Mouse (Mus musculus): ENCODE results near the gene Mov10. TPM values are rescaled to one million over a fixed set of nuclear protein-coding genes. Genes with fewer than 3 reads are reported as not detected.
"Not testable (repeated sequence)": the region's sequence is repeated elsewhere in the genome, so short reads cannot be mapped to it uniquely, and the experiment has no call there.

The Mov10 gene
- total RNA-seq, 4 experiments from 2014 or later, result 11.0 to 12.6 (median 11.9) TPM

GRCm38 (mm10) chr3:104782061-104782681, 36.2 kb downstream of the Mov10 start:
- no peak for DNase-seq (ENCODE audit: low spot score in 2 of 2)

DNA sequence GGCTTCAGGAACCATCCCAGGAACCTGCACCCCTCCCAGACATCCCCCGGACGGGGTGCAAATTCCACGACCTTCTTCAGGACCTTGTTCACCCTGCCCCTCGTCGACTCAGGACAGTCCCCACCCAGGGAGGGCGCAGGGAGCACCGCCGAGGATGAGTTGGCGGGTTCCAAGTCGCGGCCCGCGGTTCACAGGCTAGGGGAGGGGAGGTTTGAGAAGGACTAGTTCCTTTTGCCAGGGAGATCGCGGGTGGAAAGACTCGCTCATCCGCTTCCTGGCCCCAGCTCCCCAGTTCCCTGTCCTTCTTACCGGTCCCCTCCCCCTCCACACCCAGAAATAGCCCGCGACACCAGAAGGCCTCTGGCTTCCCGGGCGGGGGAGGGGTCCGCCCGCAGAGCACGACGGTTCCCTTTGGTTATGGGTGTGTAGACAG, 36.9 kb downstream of the Mov10 start, which contains the start of gene Fam19a3:
Gene Fam19a3, minus strand, starts transcription at position 370 of the 433 bp plus-strand sequence.
- DNase-seq (ENCODE audit: low spot score in 2 of 2), result no peak

DNA sequence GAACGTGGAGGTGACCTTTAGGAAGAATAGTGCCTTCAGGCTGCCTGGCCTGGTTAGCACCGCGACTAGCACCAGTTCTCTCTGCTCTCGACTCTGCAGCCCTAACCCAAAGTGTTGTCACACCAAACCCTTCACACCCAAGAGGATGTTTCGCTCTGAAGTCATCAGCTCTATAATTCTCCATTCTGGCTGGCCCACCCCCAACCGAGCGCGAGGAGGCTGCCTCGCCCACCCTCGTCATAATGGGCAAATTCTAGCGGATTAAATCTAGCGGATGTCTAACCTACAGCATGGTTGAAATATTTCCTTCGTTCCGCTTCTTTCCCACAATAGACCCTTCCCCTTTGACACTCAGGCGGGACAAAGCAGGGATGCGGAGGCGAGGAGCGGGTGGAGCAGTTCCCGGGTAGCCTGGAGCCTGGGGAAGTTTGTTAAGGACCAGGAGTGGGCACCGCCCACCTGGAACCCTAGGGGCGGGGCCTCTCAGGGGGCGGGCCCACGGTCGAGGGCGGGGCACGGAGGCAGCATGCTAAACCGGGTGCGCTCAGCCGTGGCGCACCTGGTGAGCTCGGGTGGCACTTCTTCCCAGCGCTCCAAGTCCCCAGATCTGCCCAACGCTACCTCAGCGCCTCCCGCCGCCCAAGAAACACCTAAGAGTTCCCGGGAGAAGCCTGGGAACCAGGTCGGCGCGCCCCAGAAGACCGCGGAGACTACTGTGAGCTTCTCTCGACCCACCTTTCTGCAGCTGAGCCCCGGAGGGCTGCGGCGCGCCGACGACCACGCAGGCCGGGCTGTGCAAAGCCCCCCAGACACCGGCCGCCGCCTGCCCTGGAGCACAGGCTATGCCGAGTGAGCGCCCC, 37.6 kb downstream of the Mov10 start, which contains the start of gene Ppm1j:
Gene Ppm1j, plus strand, starts transcription at position 496 of the 860 bp plus-strand sequence.
- DNase-seq (ENCODE audit: low spot score in 2 of 2), result no peak

DNA sequence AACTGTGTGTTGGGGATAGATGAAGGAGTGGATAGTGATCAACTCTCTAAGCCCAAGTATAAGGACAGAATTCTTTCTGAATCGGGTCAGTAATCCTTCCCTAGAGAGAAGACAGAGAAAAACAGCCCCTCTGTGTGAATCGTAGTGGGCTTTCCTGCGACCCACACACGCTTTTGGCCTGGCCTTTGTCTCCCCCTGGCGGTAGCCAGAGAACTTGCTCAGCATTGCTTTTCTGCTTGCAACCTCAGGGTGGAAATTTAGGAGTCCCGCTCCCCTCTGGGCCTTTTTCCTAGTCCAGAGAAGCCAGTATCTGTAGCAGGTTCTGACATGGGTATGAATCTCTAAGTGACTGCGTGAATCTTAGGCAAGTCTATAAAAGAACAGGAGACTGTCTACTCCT, 38.4 kb downstream of the Mov10 start:
- DNase-seq (ENCODE audit: low spot score in 2 of 2), result no peak

DNA sequence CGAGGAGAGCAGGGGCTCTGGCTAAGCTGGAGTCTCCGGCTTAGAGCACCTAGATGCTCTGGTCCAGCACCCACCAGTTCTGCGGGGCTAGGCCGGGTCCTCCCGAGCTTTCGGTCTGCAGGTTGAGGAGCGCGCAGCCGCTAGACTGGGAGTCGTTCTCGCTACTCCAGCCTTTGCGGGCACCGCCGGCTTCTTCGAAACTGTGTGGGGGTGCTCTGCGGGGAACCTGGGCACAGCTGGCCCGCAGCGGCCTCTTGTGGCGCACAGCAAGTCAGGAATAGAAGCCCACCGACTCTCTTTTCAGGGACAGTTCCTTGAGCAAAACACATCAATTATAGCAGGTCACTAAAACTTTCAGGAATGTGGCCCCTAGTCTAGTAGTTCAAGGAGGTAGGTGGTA, 41.0 kb downstream of the Mov10 start:
- no peak for DNase-seq (ENCODE audit: low spot score in 2 of 2)

DNA sequence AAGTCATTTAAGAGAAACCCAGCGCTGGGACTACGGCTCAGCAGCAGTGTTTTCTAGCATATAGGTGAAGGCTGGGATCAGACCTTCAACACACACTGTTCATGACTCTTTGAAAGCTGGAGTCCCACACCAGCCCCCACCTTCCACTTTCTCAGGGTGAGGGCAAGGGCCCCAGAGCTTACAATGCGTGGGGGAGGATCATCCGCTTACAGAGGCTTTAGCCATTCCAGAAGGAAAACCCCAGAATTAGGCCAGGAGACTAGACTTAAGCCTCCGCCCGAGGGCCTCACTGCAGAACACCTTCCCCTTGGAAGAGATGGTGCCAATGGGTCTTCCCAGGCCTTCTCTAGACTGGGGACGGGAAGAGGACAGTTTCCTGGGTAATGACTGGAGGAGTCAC, 45.1 kb downstream of the Mov10 start:
- DNase-seq (ENCODE audit: low spot score in 2 of 2), result no peak

- DNase-seq (ENCODE audit: low spot score in 2 of 2), result no peak
Measured at GRCm38 (mm10) chr3:104771460-104771859, 46.9 kb downstream of the Mov10 start.

- DNase-seq (ENCODE audit: low spot score in 2 of 2), result no peak
Measured at GRCm38 (mm10) chr3:104770918-104771317, 47.4 kb downstream of the Mov10 start.

DNA sequence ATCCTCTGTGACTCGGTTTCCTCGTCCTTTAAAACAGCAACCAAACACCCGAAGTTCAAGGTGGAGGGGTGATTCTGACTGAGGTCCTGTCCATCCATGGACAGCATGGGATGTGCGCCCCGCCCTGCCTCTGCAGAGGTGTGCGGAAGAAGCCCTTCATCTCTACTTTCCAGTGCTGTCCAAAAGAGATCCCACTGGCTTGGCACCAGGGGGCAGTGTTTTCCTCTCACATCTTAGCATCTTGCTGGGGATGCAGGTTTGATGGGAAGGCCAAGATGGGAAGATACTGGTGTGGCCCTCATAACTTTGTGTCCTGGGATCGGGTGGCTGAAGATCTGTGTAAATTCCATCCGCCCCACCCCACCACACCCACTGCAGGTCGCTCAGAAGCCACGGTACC, 48.3 kb downstream of the Mov10 start:
- no peak for DNase-seq (ENCODE audit: low spot score in 2 of 2)

DNA sequence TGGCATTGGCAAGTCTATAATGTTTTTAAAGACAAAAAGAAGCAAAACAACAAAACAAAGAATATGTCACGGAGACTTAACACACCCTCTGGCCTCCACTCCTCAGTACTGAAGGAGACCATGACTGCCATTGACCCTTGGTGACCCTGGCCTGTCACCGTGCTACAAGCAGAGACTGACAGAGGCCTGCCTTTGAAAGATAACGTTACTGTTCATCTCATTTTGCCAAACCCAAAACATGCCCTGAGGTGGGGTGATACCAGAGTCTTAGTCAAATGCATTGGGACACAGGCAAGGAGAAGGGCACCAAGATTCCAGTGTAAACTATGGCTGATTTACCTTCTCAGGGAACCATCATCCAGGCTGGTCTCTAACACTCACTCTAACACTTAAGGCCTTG, 49.2 kb downstream of the Mov10 start:
- DNase-seq (ENCODE audit: low spot score in 2 of 2), result no peak

DNA sequence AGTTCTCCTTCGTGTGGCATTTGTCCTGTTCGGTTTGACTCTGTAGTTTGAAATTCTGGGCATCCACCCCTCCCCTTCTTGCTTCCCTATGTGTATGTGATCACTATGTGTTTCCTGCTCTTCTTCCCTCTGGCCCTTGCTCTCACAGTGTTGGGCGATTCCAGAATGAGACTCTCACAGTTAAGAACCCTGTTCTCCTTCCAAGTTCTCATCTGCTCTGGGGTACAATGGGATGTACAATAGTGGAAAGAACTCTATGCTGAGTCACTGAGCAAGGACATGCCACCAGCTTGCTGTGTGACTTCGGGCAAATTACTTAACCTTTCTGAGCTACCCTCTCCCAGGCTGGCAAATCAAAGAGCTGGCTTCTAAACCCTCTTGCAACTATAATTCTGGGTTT, 50.6 kb downstream of the Mov10 start:
- DNase-seq (ENCODE audit: low spot score in 2 of 2), result no peak

GRCm38 (mm10) chr3:104767141-104767540, 51.2 kb downstream of the Mov10 start:
- no peak for DNase-seq (ENCODE audit: low spot score in 2 of 2)

DNA sequence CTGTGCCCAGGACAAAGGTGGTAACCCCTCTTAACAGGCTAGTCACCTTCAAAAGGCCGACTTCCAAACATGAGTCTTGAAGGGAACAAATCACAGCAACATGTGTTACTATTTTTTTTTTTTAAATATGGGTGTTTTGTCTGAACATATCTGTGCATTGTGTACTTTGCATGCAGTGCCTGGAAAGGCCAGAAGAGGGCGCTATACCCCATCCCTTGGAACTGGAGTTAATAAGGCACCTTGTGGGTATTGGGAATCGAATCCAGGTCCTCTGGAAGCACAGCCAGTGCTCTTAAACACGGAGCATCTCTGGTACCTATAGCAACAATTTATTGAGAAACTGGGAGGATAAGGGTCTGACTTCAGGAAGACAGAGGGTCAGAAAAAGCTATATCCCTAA, 53.3 kb downstream of the Mov10 start:
- no peak for DNase-seq (ENCODE audit: low spot score in 2 of 2)

- DNase-seq (ENCODE audit: low spot score in 2 of 2), result not testable (repeated sequence)
Measured at GRCm38 (mm10) chr3:104762103-104762863, 56.1 kb downstream of the Mov10 start.

- no peak for DNase-seq (ENCODE audit: low spot score in 2 of 2)
Measured at GRCm38 (mm10) chr3:104758869-104759268, 59.5 kb downstream of the Mov10 start.

DNA sequence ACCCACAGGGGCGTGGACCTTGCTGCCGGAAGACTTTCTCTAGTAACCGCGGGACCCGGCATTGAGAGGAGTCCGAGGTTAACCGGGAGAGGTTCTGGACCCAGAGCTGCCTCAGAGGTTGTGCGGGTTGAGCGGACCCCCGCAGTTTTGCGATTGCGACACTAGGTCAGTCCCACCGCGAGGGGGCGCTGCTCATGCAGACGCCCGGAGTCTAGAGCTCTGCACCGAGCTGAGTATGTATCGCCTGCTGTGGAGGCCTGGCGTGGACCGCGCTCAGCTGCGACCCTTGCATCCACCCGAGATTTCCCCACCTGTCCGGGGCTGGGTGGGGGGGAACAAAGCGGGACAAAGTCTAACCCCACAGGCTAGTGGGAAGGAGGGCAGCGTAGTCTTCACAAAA, 60.0 kb downstream of the Mov10 start:
- DNase-seq (ENCODE audit: low spot score in 2 of 2), result peak in 1 of 2 experiments; percentile 59

DNA sequence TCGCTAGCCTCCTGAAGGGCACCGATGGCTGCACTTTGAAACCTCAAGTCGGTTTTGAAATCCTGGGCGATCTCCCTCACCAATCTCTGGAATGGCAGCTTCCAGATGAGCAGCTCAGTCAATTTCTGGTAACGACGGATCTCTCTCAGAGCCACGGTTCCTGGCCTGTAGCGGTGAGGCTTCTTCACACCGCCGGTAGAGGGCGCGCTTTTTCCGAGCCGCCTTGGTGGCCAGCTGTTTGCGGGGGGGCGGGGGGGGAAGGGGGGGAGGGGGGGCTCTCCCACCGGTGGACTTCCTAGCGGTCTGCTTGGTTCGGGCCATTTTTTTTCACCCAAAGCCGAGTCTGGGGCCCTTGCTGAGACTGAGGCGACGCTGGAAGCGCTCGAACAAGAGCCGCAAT, 65.5 kb downstream of the Mov10 start:
- not testable (repeated sequence) for DNase-seq (ENCODE audit: low spot score in 2 of 2)

Other genes with a start within 250 kb of the Mov10 start
- gene Slc16a1, start 179.9 kb downstream of the Mov10 start, total RNA-seq (2022), result 10 to 100 TPM; 26.6 to 32.9 (median 29.3) TPM
- gene Ppm1j, start 37.5 kb downstream of the Mov10 start, total RNA-seq (2022), result 1 to 10 TPM in 1 of 4 experiments, under 1 TPM in 2, not detected in 1; 0.35 to 1.4 (median 0.36) TPM
- under 1 TPM in 2 of 4 experiments, not detected in 2; 0.13 to 0.23 TPM for gene Fam19a3, start 36.7 kb downstream of the Mov10 start, total RNA-seq (2022)
- gene Rhoc, start 30.2 kb downstream of the Mov10 start, total RNA-seq (2022), result 10 to 100 TPM; 19.0 to 40.0 (median 30.6) TPM
- 10 to 100 TPM; 38.8 to 49.4 (median 40.5) TPM for gene St7l, start 45.4 kb upstream of the Mov10 start, total RNA-seq (2022)
- gene Capza1, start 45.9 kb upstream of the Mov10 start, total RNA-seq (2022), result 10 to 100 TPM; 33.9 to 44.7 (median 37.0) TPM
- gene Wnt2b, start 143.4 kb upstream of the Mov10 start, total RNA-seq (2022), result under 1 TPM; 0.41 to 0.58 (median 0.55) TPM
- 10 to 100 TPM; 24.7 to 42.3 (median 34.1) TPM for gene Cttnbp2nl, start 234.6 kb upstream of the Mov10 start, total RNA-seq (2022)
- gene 4930564D02Rik, start 248.3 kb upstream of the Mov10 start, total RNA-seq (2022), result not detected